Mouse (Mus musculus) adrenal gland, postnatal 25 days (tissue): ENCODE data around the gene Trio. TPM values are rescaled to one million over a fixed set of nuclear protein-coding genes. Genes with fewer than 3 reads are reported as not detected.

Source experiments
- DNase-seq: peaks from one replicate; pipeline ENCODE4 v3.0.0; 2021; ENCODE audit warnings: mixed read lengths
- total RNA-seq: library from RNA; stranded (reverse); gene quantifications from 2 replicates; pipeline ENCODE4 v1.2.3, GENCODE M21; 2021

Gene Trio
- total RNA-seq, 1 experiment from 2014 or later, result 85.2 TPM

DNA sequence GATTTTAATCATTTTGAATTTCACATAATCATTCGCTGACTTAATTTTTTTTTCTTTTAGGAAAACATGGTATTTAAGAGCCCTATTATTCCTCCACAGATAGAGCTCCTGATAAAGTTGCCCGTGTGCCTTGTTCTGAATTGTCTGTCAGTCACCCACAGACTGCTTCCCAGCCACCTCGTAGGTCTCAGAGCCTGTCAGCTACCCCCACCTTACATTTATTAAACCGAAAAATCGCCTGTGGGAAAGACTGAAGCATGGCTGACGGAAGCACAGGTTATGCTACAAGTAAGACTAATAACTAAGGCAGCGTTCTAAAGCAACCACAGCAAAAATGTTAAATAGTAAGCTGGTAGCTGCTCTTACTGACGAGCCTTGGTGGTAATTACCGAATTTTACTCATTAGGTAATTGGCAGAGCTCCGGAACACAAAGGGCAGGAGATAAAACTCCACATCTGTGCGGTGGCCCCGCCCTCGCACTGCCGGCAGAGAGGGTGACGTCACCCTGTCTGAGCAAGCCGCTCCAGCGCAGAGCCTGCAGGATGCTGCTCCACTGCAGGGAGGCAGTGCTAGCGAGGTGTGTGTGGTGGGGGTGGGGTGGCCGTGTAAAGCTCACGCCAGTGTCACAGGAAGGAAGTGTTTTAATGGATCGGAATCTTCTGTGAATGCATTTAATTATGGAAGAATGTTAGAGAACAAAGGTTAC lies 102.2 kb downstream of the Trio start:
- peak; percentile 80 for DNase-seq

DNA sequence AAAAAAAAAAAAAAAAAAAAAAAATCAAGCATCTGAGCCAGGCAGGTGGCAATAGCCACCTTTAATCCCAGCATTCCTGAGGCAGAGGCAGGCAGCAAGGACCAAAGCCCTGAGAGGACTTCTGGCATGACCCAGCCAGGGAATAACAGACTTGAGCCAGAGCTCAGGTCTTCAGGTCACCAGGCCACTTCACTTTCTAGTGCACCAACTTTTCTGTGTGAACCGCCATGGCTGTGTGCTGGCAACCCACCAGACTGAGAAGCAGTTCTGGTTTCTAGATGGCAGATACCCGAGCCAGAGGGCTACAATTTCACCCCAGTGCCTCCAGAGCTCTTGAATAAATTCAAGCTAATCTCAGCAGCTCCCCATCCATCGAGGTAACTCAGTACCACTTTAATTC lies 104.9 kb downstream of the Trio start:
- DNase-seq, result no peak

DNA sequence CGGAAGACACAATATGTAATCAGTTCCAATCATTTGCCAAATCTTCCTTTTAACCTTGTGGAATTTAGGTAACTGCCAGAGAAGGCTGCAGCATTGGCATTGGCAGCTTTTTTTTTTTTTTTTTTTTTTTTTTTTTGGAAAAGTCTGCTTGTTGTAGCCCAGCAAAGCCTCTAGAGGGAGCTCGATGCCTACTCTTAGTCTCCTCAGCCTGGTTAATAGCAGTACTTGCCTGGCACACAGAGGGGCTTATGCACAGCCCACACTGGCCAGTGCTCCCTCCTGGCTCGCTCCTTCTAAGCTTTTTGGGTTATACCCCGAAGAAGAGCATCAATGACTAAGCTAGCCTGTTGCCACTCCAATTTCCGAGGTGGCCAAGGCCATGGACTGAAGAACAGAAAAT lies 106.1 kb downstream of the Trio start:
- peak; percentile 39 for DNase-seq

DNA sequence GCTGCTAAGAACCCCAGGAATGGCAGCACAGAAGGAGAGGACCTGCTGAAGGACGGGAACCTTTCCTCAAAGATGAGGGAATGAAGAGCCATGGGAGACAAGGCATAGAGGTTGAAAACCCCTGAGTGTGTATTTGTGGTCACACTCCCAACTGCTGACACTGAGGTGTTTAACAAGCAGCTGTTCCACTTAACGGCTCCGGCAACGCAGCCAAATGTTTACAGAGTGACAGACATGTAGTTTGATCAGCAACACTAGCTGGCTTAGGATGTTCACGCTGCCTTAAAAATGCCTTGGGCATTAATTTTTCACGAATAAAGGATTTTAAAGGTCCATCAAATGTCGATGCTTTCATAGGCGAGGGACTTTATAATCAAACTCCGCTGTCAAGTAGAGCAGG lies 106.8 kb downstream of the Trio start:
- DNase-seq, result no peak

DNA sequence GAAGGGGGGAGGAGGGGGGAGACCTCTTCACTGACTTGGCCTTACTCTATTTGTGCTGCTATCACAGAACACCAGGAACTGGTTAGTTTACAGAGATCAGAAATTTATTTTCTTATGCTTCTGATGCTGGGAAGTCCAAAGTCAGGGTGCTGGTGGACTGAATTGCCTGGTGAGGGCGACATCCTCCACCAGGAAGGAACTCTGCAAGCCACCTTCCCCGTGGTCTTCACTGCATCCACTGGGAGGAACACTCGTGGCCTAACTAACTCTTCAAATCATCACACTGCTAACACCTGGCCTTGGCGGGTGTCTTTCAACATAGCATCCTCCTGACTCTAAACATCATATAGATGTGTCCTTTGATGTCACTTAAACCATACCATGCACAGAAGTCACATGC lies 109.4 kb downstream of the Trio start:
- DNase-seq, result no peak

DNA sequence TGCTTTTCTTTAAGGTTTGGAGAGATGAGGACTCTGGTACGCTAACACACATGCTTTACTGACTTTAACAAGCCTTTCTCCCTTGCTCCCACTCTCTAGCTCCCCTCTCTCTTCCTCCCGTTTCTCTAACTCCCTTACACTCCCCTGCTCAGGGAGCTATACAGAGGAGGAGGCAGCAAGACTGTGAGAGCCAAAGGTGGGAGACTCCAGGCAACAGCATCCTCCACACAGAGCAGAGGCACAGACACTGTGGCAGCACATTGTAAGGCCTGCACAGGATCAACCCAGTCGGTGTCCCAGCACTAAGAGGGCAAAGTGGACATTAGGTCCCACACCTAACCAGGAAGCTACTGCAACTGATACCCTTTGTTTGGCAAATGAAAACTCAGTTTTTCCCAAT lies 112.6 kb downstream of the Trio start:
- no peak for DNase-seq

DNA sequence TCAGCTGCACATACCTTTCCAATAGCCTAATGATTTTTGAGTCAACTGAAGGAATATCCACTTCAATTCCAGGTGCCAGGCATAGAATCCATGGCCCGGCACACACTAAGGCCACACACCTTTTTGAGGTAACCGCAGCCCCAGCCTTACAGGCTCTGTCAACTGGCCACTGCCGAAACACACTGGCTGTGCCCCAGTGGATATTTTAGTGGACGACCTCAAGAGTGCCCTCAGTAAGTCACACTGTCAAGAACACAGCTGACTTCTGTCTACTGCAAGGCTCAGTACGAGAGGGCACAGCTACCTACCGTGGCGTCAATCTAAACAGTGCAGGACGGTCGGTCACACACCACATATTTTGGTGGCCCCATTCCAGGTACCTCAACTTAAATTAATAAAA lies 114.5 kb downstream of the Trio start:
- DNase-seq, result no peak

DNA sequence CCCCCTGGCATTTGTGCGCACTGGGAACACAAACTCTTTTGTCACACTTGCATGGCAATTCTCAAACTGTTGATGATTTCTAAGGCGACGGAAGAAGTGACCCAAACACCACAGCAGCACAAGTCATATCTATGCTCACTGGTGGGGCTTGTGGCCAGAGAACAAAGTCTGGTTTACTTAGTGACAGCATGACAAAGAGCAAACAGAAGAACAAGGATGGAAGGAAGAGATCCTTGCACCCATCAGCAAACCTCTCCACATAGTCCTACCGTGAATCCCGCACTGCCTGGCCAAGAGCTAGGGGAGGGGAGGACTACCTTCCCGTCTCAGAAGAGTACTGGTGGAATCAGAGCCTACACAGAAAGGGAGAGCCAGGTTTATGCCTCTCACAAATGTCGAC lies 115.5 kb downstream of the Trio start:
- no peak for DNase-seq

DNA sequence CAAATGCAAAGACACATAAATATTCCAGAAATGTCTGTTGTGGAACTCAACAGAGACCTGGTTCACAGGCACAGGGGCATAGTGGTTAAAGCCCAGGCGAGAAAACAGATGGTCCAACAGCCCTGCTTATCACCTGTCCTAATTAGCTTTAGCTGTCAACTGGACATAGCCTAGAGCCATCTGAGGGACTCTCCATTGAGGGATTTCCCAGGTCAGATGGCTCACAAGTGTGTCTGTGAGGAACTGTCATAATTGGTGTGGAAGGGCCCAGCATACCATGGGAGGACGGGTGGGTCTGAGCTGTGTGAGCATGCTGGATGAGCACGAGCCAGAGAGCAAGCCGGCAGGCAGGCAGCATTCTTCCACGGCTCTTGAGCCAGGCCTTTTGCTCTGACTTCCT lies 118.0 kb downstream of the Trio start:
- no peak for DNase-seq

DNA sequence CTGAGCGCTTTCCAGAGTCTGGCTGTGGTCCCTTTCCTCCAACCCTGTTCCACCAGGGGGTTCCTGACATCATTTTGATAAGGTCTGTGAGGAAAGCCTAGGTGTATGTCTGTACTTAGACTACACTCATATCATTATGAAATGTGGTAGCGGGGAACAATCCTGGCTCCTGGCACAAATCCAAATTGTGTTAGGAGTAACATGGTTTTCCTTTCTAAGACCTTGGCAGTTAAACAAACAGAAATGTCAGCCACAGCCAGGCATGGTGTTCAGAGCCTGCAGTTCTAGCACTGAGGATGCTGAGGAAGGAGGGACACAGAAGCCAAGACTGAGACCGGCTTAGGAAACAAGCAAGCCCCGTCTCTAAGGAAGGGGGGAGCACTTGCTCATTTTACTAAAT lies 119.2 kb downstream of the Trio start:
- DNase-seq, result no peak

DNA sequence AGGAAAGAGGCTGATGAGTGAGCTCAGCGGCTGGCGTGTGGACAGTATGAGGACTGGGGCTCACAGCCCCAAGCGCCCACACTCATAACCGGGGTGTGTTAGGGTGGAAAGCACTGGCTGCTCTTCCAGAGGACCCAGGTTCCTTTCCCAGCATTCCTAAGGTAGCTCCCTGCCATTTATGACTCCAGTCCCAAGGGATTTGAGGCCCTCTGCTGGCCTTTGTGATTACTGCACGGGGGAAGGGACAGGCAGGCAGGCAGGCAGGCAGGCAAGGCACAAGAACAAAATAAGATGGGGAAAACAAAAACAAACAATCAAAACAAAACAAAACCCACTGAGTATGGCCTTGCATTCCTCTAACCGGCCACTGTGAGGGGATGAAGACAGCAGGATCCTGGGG lies 120.3 kb downstream of the Trio start:
- DNase-seq, result peak; percentile 56

DNA sequence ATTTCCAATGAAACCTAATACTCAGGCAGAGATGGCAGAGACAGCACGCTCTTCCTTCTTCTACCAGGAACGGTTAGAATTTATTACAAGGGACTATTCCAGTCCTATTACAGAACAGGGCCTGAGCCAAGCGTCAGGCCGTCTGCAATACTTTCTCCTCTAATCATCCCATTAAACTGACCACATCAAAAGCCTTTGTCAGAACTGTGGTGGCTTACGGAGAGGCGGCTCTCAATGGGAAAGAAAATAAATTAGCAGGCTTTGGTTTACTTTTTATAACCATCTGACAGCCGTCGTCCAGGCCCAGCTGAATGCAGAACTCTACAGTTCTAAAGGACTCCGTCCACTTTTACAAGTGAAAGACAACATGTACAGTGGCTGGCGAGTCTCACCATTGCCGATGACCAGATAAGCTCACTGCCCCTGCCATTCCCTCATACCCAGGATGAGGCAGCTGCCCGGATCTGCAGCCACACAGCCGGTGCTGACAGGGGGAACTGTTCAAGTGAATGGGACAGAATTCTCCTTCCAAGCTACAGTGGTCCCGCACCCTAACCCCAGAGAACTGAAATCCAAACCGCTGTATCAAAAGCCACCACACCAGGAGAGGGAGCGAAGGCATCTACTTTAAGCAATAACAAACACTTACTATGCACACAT lies 121.2 kb downstream of the Trio start:
- DNase-seq, result no peak

DNA sequence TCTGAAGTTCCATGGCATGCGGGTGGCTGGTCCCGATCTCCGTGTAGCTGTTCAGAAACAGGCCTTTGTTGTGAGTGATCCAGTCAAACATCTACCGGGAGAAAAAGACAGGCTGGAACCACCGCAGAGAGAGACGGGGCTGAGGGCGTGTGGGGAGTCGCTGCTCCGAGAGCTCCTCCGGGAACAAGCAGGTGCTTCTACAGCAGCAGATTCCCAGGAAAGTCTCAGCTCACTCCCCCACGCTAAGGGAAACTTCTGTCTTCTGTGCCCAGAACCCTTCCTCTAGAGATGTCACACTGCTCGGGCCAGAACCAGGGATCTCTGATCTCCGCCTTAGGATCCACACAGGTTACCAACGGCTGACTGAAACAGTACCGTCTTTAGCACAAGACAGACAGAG lies 124.4 kb downstream of the Trio start:
- DNase-seq, result no peak

DNA sequence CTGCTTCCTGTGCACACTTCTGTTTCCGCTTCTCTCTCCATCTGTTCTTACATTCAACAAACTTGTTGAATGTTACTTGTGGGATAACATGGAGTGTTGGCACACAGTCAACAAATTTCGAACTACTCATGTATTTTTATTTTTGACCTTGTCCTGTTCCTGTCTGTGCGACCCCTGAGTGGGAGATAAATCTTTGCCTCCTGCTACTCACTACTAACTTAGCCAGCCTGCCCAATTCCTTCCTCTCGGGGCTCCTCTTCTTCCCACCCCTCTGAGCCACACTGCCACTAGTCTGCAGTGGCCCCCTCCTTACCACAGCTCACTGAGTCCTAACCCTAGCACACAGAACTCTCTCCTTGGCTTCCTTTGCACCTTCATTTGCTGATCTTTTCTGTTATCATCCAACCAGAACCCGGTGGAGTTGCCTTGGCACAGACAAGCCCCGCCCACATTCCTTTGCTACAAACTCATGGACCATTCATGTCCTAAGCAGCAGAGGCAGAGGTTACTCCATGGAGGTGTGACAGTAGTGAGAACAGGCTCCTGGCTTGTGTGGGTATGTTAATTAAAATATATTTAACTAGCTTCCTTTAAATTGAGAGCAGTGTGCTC lies 126.7 kb downstream of the Trio start:
- no peak for DNase-seq

DNA sequence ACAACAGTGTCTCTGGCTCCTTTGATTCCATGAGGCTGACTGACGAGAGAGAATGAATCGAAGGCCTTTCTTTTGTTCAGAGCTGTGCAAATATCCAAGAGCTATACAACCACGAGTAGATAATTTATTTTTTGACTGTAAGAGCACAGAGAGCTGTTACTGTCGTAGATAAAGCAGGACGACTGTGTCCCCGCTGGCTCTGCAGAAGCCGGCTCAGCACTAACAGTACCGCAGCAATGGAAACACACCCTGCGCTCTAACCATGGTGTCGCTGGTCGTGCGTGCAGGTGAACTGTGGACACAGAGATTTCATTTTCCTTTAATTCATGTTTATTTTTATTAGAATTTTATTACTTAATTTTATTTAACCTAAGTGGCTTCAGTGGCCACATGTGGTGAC lies 131.5 kb downstream of the Trio start:
- no peak for DNase-seq

DNA sequence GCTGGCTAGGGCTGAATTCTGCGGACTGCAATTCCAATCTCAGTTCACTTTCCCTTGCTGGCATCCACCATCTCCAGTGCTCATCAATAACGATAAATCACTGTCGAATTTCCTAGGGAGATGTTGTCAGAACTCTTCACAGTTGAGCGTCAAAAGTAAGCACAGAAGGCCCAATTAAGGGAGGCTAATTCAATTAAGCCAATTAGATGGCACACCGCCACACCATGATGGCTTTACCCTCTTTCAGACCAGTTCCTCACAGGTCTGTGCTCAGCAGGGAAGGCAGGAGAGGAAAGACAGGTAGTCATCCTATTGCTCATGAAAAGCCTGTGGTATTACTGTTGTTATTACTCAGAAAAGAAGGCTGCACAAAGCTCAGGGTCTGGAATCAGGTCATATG lies 133.6 kb downstream of the Trio start:
- DNase-seq, result no peak

DNA sequence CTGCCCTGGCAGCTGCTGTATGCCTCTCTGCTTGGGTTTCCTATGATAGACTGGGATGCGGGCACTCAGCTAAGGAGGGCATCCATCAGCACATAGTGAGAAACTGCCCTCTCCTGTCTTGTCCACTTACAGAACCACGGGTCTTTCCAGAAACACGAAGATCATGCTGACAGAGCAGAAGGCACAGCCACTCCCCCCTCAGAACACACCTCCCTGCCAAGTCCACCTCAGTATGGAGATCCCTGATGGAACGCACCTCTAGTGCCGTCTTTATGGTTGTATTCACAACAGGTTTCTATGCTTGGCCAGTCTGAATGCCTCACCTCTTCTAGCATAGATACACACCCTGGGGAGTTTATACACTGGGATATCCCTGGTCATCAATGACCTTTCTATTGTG lies 135.0 kb downstream of the Trio start:
- no peak for DNase-seq

DNA sequence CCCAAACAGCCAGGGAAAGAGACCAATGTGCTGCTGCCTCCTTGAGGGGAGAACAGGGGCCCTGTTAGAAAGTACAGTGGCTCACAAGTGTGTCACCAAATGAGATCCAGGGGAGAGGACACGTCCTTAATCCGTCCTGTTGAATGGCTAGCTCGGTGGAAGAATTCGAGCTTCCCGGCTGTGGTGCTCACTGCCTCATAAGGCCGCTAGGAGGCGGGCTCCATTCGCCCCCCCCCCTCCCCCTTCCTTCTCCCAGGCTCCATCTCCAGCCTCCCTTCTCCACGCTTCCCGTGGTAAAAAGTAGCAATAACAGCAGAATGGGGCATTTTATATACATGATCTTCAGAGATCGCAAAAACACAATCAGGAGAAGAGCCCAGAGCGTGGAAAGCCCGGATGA lies 137.5 kb downstream of the Trio start:
- no peak for DNase-seq

DNA sequence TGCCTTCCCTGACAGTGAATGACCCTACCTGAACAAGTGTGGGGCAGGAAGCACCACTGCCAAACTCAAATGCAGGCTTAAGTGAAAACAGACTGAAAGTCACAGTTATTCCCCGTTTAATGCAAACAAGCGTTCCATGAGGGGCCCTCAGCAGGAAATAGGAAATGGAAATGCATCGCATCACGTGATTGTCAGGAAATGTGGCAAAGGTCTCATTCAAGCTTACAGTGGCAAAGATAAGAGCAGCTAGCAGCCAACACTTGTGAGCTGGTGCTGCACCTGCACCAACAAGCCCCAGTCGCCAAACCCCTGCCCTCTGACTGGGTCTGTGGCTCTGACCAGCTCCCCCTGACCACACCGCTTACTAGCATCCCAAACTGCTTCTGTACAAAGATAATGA lies 138.7 kb downstream of the Trio start:
- DNase-seq, result no peak

DNA sequence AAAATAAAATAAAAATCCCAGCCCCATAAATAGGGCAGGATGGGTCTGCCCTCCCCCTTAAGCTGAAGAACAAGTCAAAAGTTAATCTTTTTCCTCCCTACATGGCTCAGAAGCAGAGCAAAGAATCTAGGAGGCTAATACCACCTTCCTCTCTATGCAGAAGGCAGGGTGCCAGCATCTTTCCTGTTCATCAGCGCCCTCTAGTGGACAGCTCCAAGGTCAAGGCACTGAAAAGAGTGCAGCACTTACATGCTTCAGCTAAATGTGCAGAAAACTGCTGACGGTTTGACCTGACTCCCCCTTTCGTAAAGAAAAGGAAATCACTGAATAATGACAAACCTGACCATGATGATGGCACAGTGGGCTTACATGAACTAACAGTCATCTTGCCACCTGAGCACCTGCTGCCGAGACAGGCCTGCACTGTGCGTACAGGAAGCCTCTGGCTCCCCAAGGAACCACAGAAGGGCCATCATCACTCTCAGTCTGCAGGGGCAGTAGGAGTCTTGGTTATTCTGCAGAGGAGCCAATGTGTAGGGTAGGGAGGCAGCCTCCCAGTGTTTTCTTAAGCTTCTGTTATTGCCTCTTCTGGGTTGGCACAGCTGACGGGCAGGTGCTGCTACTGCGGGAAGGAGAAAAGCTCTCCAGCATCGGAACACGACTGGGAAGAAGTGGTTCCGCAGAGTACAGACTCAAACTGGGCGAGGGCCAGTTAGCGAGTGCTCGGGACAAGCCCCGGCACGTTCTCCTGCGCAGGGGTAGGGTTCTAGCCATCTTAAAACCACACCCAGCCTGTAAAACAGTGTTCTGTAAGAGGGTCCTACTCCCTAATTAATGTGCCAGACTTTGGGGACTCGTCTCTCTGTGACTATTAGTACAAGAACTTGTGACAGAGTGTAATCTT lies 141.0 kb downstream of the Trio start:
- peak; percentile 81 for DNase-seq

DNA sequence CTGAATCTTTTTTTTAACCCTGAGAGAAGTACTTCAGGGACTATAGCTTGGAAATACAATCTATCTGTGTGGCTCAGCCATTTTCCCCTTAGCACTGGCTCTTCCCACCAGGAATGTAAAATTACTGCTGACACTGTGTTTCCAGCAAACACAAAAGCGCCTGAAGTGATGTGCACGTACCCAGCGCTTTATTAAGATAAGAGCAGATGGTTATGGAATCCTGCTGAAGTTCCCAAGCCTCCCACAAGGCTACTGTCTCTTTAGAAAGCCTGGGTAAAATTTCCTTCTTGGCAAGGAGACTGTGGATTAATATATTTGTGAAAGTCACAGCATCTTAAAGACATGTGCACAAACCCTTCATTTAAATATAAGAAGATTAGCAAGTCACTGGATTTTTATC lies 141.8 kb downstream of the Trio start:
- DNase-seq, result no peak

DNA sequence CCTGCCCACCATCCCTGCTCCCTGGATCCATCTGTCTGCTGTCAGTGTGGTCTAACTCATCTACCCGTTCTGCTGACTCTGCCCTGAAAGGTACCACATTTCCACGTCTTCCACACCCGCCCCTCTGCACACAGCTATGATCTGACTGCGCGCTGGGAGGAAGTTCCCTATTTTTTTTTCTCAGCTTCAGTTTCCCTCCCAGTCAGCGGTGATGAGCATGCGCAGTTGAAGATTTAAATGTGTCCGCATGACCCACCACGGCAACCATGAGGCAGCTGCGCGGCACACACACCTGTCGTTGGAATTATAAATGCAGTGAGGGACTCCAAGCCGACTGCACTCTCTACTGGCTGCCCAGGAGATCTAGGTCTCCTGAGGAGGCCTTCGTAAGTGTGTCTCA lies 142.8 kb downstream of the Trio start:
- no peak for DNase-seq

DNA sequence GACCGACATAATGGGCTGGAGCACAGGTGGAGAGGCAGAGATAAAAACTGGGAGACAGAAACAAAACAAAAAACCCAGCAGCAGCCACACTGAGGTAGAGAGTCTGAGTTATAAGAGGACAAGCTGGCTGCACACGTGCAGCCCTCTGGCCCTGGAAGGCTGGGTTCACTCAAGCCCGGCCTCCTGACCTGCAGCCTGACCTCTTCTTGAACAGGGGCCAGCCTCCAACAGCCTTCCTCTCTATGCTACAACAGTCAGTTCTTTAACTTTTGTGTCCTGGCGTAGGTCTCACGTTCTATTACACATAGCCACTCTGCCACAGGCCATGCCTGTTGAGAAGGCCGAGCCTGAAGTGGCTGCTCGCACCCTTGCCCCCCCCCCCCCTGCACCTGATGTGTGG lies 147.8 kb downstream of the Trio start:
- no peak for DNase-seq
